Mouse (Mus musculus): Measurements from ENCODE around the gene Commd6. TPM values are rescaled to one million over a fixed set of nuclear protein-coding genes. Genes with fewer than 3 reads are reported as not detected.

Gene Commd6
- polyA plus RNA-seq, 1 experiment from 2014 or later = 100.0 TPM

- H3K4me1 ChIP-seq = peaks cover 8% of the 10 kb centered on the region
- no peak for DNase-seq (ENCODE audit: low spot score)
- WGBS = 97% methylated on average over 6 of the region's 6 CpGs
Measured at GRCm38 (mm10) chr14:101652571-101652970, 12.1 kb upstream of the Commd6 start.

GRCm38 (mm10) chr14:101650551-101650950, 10.1 kb upstream of the Commd6 start:
- H3K9me3 ChIP-seq = no peaks in the 10 kb centered on the region
- no peak for DNase-seq (ENCODE audit: low spot score)
- H3K36me3 ChIP-seq (replicated peaks) = no peaks in the 10 kb centered on the region
- no peak overlapping the region for H3K27ac ChIP-seq (replicated peaks)
- H3K4me1 ChIP-seq = peaks cover 8% of the 10 kb centered on the region
- no peaks in the 10 kb centered on the region for H3K27me3 ChIP-seq (replicated peaks; ENCODE audit: low read depth, poor library complexity, severe bottlenecking)
- H3K4me3 ChIP-seq = no peak overlapping the region
- 85% methylated on average over 4 of the region's 4 CpGs for WGBS

More at GRCm38 (mm10) chr14:101652571-101652970, 12.1 kb upstream of the Commd6 start:
- no peaks in the 10 kb centered on the region for H3K9me3 ChIP-seq
- H3K27ac ChIP-seq (replicated peaks) = no peak overlapping the region
- no peak overlapping the region for H3K4me3 ChIP-seq
- H3K36me3 ChIP-seq (replicated peaks) = no peaks in the 10 kb centered on the region
- no peaks in the 10 kb centered on the region for H3K27me3 ChIP-seq (replicated peaks; ENCODE audit: low read depth, poor library complexity, severe bottlenecking)

DNA sequence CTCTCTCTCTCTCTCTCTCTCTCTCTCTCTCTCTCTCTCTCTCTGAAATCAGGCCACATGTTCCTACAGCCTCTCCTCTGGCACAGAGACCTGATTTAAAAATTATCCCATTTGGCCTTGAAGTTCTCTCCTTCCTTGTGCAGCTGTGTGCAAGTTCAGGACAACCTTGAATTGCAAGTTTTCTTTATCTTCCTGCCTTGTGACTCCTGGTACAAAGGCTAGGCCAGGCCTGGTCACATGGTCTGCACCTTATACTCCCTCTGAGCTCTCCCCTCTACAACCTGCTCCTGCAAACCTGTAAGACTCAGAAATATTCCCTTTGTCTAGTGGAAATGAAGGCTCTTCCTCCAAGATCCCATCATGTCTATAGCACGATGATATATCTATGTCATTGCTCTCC, 4.5 kb upstream of the Commd6 start:
- no peaks in the 10 kb centered on the region for H3K36me3 ChIP-seq (replicated peaks)
- no peaks in the 10 kb centered on the region for H3K4me1 ChIP-seq
- no peak overlapping the region for H3K4me3 ChIP-seq
- DNase-seq (ENCODE audit: low spot score) = no peak
- no peak overlapping the region for H3K27ac ChIP-seq (replicated peaks)
- WGBS = 89% methylated on average over 1 of the region's 1 CpGs
- H3K9me3 ChIP-seq = no peaks in the 10 kb centered on the region
- no peaks in the 10 kb centered on the region for H3K27me3 ChIP-seq (replicated peaks; ENCODE audit: low read depth, poor library complexity, severe bottlenecking)

DNA sequence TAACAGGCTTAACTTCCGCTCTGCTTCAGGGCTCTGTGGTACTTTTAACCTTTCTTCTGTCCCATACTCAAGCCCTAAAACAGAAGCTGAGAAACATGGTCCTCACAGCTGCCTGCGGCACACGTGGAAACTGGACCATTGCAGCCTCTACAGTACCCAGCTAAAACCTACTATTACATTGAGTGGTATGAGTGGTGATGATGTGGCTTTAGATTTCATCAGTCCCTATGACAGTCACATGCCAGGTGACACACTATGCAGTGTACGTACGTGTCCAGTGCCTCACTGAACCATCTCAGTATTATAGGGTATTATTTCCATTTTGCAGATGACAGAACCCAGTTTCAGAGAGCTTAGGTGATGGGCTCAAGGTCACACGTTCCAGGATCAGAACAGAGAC, 3.1 kb downstream of the Commd6 start:
- peaks cover 8% of the 10 kb centered on the region; the same call in 1 of the 2 replicates for H3K4me1 ChIP-seq
- H3K4me3 ChIP-seq = no peak overlapping the region
- H3K27ac ChIP-seq (replicated peaks) = no peak overlapping the region
- no peak for DNase-seq (ENCODE audit: low spot score)
- H3K9me3 ChIP-seq = no peaks in the 10 kb centered on the region
- H3K36me3 ChIP-seq (replicated peaks) = peaks cover 30% of the 10 kb centered on the region
- 93% methylated on average over 6 of the region's 6 CpGs for WGBS
- H3K27me3 ChIP-seq (replicated peaks; ENCODE audit: low read depth, poor library complexity, severe bottlenecking) = no peaks in the 10 kb centered on the region

- 95% methylated on average over 1 of the region's 1 CpGs for WGBS
- no peak overlapping the region for H3K4me3 ChIP-seq
- no peaks in the 10 kb centered on the region for H3K9me3 ChIP-seq
- no peaks in the 10 kb centered on the region for H3K27me3 ChIP-seq (replicated peaks; ENCODE audit: low read depth, poor library complexity, severe bottlenecking)
- H3K36me3 ChIP-seq (replicated peaks) = peaks cover 39% of the 10 kb centered on the region
- no peak for DNase-seq (ENCODE audit: low spot score)
- H3K27ac ChIP-seq (replicated peaks) = no peak overlapping the region
- H3K4me1 ChIP-seq = peaks cover 8% of the 10 kb centered on the region; the same call in 1 of the 2 replicates
Measured at GRCm38 (mm10) chr14:101635765-101636164, 4.7 kb downstream of the Commd6 start.

DNA sequence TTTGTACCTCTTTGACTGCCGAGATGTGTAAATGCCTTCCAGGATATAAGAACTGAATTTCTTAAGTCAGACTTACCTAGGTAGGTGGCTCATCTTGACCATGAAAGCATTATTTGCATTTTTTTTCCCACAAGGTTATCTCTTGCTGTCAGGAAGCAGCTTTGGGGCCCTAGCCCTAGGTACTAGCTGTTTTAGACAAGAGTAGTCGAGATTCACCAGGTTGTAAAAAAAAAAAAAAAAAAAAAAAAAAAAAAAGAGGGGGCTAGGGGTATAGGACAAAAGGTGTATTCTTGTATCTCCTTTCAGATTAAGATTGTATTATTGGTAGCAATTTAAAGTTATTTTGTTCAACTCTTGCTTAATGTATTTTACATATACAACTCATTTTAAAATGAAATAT, 9.9 kb downstream of the Commd6 start:
- peaks cover 36% of the 10 kb centered on the region for H3K36me3 ChIP-seq (replicated peaks)
- no peaks in the 10 kb centered on the region for H3K27me3 ChIP-seq (replicated peaks; ENCODE audit: low read depth, poor library complexity, severe bottlenecking)
- no peak overlapping the region for H3K4me3 ChIP-seq
- WGBS = 86% methylated on average over 2 of the region's 2 CpGs
- H3K4me1 ChIP-seq = no peaks in the 10 kb centered on the region
- no peak overlapping the region for H3K27ac ChIP-seq (replicated peaks)
- DNase-seq (ENCODE audit: low spot score) = no peak
- H3K9me3 ChIP-seq = no peaks in the 10 kb centered on the region

GRCm38 (mm10) chr14:101617680-101618079, 22.8 kb downstream of the Commd6 start:
- 90% methylated on average over 5 of the region's 5 CpGs for WGBS
- Histone ChIP-seq H3K4me3 (no peak overlapping the region), H3K27ac (replicated peaks) (no peak overlapping the region), H3K9me3 (no peaks in the 10 kb centered on the region), H3K27me3 (replicated peaks; ENCODE audit: low read depth, poor library complexity, severe bottlenecking) (no peaks in the 10 kb centered on the region), H3K36me3 (replicated peaks) (no peaks in the 10 kb centered on the region), H3K4me1 (no peaks in the 10 kb centered on the region)
- no peak for DNase-seq (ENCODE audit: low spot score)

DNA sequence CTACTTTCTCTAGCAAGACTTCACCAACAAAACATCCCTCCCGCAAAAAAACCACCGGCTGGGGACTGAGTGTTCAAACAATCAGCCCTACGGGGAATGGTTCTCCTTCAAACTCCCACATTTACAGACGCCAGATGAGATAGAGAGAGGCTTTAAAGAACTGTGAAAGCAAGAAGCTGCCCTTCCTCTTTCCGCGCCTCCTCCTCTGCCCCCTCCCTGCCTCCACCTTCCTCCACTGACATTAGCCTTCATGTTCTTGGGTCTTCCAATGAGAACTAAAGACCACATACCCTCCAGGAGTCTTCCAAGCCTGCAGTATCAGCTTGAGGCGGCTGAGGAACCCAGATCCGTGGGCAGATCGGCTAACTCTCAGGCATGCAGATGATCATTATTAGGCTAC, 24.3 kb downstream of the Commd6 start:
- 77% methylated on average over 9 of the region's 9 CpGs for WGBS
- H3K27me3 ChIP-seq (replicated peaks; ENCODE audit: low read depth, poor library complexity, severe bottlenecking) = no peaks in the 10 kb centered on the region
- H3K4me1 ChIP-seq = no peaks in the 10 kb centered on the region
- no peaks in the 10 kb centered on the region for H3K36me3 ChIP-seq (replicated peaks)
- H3K27ac ChIP-seq (replicated peaks) = no peak overlapping the region
- no peaks in the 10 kb centered on the region for H3K9me3 ChIP-seq
- H3K4me3 ChIP-seq = no peak overlapping the region
- DNase-seq (ENCODE audit: low spot score) = no peak

GRCm38 (mm10) chr14:101613206-101613605, 27.3 kb downstream of the Commd6 start:
- Histone ChIP-seq H3K4me1 (peaks cover 4% of the 10 kb centered on the region; the same call in 1 of the 2 replicates), H3K27ac (replicated peaks) (no peak overlapping the region), H3K9me3 (no peaks in the 10 kb centered on the region), H3K36me3 (replicated peaks) (no peaks in the 10 kb centered on the region), H3K27me3 (replicated peaks; ENCODE audit: low read depth, poor library complexity, severe bottlenecking) (no peaks in the 10 kb centered on the region), H3K4me3 (no peak overlapping the region)
- 30% methylated on average over 1 of the region's 1 CpGs for WGBS
- no peak for DNase-seq (ENCODE audit: low spot score)

GRCm38 (mm10) chr14:101610701-101611100, 29.8 kb downstream of the Commd6 start:
- no peaks in the 10 kb centered on the region for H3K36me3 ChIP-seq (replicated peaks)
- H3K4me1 ChIP-seq = peaks cover 17% of the 10 kb centered on the region
- no peak overlapping the region for H3K27ac ChIP-seq (replicated peaks)
- 81% methylated on average over 10 of the region's 10 CpGs for WGBS
- H3K27me3 ChIP-seq (replicated peaks; ENCODE audit: low read depth, poor library complexity, severe bottlenecking) = peaks cover 12% of the 10 kb centered on the region
- DNase-seq (ENCODE audit: low spot score) = no peak
- H3K4me3 ChIP-seq = no peak overlapping the region
- H3K9me3 ChIP-seq = no peaks in the 10 kb centered on the region

- Histone ChIP-seq H3K36me3 (replicated peaks) (no peaks in the 10 kb centered on the region), H3K27me3 (replicated peaks; ENCODE audit: low read depth, poor library complexity, severe bottlenecking) (peaks cover 12% of the 10 kb centered on the region), H3K9me3 (no peaks in the 10 kb centered on the region), H3K27ac (replicated peaks) (peak within 1 kb of the TSS; percentile 86), H3K4me3 (peak within 1 kb of the TSS; percentile 86), H3K4me1 (peaks cover 17% of the 10 kb centered on the region)
- peak; percentile 88 for DNase-seq (ENCODE audit: low spot score)
- WGBS = under 1% methylated on average over 62 of the region's 62 CpGs
Measured at GRCm38 (mm10) chr14:101608519-101609368, 31.7 kb downstream of the Commd6 start, which contains the start of gene Tbc1d4. Gene Tbc1d4, minus strand, starts transcription at chr14:101609191.

- H3K27ac ChIP-seq (replicated peaks) = peak overlapping the region; percentile 86
- under 1% methylated on average over 62 of the region's 62 CpGs for WGBS
Measured at GRCm38 (mm10) chr14:101607631-101608518, 32.6 kb downstream of the Commd6 start.

More at GRCm38 (mm10) chr14:101607631-101608518, 32.6 kb downstream of the Commd6 start:
- Histone ChIP-seq H3K36me3 (replicated peaks) (no peaks in the 10 kb centered on the region), H3K9me3 (no peaks in the 10 kb centered on the region), H3K4me1 (peaks cover 19% of the 10 kb centered on the region), H3K4me3 (peak overlapping the region; percentile 86), H3K27me3 (replicated peaks; ENCODE audit: low read depth, poor library complexity, severe bottlenecking) (peaks cover 12% of the 10 kb centered on the region)
- peak; percentile 65 for DNase-seq (ENCODE audit: low spot score)

All from embryonic facial prominence, embryonic 10.5 days (tissue).